Mouse (Mus musculus) right cerebral cortex, postnatal 25 days (tissue): ENCODE data around the gene Unc93a.
"Not testable (repeated sequence)": the region's sequence is repeated elsewhere in the genome, so short reads cannot be mapped to it uniquely, and the experiment has no call there.

Source experiments
- DNase-seq: peaks from one replicate; pipeline ENCODE4 v3.0.0; 2022

The Unc93a gene

DNA sequence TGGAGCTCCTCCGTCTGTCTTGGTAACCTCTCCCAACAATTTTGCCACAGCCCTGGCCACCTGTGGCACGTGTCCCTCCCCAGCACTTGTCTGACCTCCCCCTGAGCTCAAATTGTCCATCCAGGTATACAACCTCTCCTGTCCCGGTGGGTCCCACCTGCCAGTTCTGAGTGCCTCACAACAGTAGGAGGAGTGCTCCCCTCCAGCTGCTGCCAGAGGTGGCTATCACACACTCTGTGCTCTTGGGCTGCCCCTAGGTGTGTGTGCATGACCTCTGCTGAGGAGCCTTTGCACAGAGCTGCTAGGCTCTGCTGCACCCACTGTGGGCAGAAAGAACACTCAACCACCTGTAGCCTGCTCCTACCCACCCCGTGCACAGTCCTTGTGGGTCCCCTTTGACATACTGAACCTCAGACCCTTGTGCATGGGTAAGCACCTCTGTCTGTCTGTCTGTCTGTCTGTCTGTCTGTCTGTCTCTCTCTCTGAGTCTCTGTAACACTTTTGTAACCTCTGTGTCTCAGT, 63.7 kb downstream of the Unc93a start:
- DNase-seq, result not testable (repeated sequence)

DNA sequence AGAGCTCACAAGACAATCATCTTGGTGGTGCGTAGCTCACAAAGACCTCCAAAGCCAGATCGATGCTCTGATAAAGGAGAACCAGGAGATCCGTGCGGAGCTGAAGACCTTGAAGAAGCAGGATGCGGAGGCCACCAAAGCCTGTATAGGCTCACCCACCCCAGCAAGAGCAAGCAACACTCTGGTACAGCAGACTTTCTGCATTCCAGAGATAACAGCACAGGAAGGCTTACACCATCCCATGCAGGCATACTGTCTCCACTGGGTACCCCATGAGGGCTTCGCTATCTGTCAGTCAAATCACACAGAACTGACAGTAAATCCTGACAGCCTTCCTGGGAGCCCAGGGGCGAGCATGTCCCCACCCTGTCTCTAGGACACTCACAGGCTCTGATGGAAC, 68.7 kb downstream of the Unc93a start:
- not testable (repeated sequence) for DNase-seq

DNA sequence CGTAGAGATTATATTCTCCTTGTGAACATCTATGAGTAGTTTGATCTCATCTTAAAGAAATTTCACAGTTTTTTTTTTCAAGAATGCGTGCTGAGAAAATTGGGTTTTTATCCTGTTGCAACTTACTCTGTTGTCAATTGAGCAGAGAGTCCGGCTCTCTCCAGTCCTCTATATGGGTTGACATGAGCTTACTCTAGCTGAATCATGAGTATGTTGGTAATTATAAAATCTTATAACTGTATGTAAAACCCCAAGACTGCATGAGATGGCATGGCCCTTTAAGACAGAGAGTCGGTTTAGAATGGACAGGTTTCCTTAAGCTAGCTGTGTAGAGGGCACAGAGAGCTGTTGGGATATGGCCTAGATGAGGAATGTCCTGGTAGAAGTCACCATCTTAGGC, 70.8 kb downstream of the Unc93a start, which contains the start of gene Tcp10b:
Gene Tcp10b (plus strand): TSS at position 301 of the 400 bp plus-strand sequence.
- DNase-seq, result not testable (repeated sequence)
